Mouse (Mus musculus) testis, adult 10 weeks (tissue): ENCODE data around the gene Sin3a. TPM values are rescaled to one million over a fixed set of nuclear protein-coding genes. Genes with fewer than 3 reads are reported as not detected.

Source experiments
- polyA plus RNA-seq: library from polyadenylated mRNA; stranded (reverse); fragments of 350-450 nt; fragmentation: Illumina TruSeq; extraction: RNeasy Lipid Tissue Mini Kit (QIAGEN cat#74804); gene quantifications from one replicate; pipeline ENCODE4 v1.2.3, GENCODE M21; 2014; ENCODE audit warnings: low read depth, low replicate concordance

The Sin3a gene
- 42.0 TPM for polyA plus RNA-seq

GRCm38 (mm10) chr9:57071801-57072351 lies at the start of gene Sin3a:
Gene Sin3a (plus strand): TSS chr9:57072040.

GRCm38 (mm10) chr9:57130577-57131433 lies 59.0 kb downstream of the Sin3a start, which contains the start of gene Man2c1:
Gene Man2c1 (plus strand): TSS chr9:57130690.

GRCm38 (mm10) chr9:57148144-57148878 lies 76.5 kb downstream of the Sin3a start, which contains the start of gene Neil1:
Gene Neil1 (minus strand): TSS chr9:57148305.

GRCm38 (mm10) chr9:57158013-57158470 lies 86.2 kb downstream of the Sin3a start, which contains the start of gene Commd4:
Gene Commd4 (minus strand): TSS chr9:57158331.

Other genes starting within 250 kb of the Sin3a start
- 43.4 TPM for gene Odf3l1, start 207.4 kb upstream of the Sin3a start, polyA plus RNA-seq
- 0.10 TPM for gene Cspg4, start 207.0 kb upstream of the Sin3a start, polyA plus RNA-seq
- 2.4 TPM for gene Snx33, start 143.7 kb upstream of the Sin3a start, polyA plus RNA-seq
- 12.1 TPM for gene Imp3, start 134.6 kb upstream of the Sin3a start, polyA plus RNA-seq
- gene Snupn, start 121.2 kb upstream of the Sin3a start, polyA plus RNA-seq: 35.1 TPM
- 24.0 TPM for gene Ptpn9, start 77.1 kb upstream of the Sin3a start, polyA plus RNA-seq
- gene Man2c1, start 58.6 kb downstream of the Sin3a start, polyA plus RNA-seq: 13.0 TPM
- gene Neil1, start 76.3 kb downstream of the Sin3a start, polyA plus RNA-seq: not detected
- gene Commd4, start 86.3 kb downstream of the Sin3a start, polyA plus RNA-seq: 3.4 TPM
- not detected for gene Trcg1, start 164.5 kb downstream of the Sin3a start, polyA plus RNA-seq
- gene 1700017B05Rik, start 190.6 kb downstream of the Sin3a start, polyA plus RNA-seq: 5.3 TPM